Mouse (Mus musculus) G1E (cell line): ENCODE results near the gene 1700113H08Rik.

Experiments
- CTCF ChIP-seq: IDR thresholded peaks from 2 replicates; pipeline ENCODE4 v1.5.1; 2012; ENCODE audit warnings: low read depth, low read length, inconsistent platforms, mixed read lengths
- GATA1 ChIP-seq: IDR thresholded peaks from 2 replicates; pipeline ENCODE4 v1.6.1; 2012; ENCODE audit warnings: borderline replicate concordance, low read length, inconsistent platforms, mixed read lengths
- TAL1 ChIP-seq: conservative IDR thresholded peaks from 2 replicates; pipeline ENCODE4 v1.6.1; 2012; ENCODE audit warnings: low read depth, low read length, inconsistent platforms, mixed read lengths

DNA sequence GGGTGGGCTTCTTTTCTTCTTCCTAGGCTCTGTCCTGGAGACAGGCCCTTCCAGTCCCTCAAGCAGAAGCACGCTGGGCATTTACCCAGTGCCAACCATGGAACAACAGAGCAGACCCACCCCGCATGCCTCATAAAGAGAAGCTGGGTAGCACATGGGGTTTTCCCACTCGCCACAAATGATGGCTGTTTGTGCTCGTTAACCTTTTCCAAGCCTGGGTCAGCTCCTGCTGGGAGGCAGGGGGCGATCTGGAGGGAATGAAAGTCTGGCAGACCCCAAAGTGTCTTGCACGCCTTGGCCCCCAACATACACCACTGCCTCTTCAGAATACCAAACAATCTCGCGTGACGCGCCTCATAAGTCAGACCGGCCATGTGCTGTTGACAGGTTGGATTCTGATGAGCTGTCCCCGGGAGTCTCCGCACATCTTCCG is 21.6 kb upstream of the 1700113H08Rik start:
- no peak for TF ChIP-seq CTCF
- no peak for TF ChIP-seq TAL1
- TF ChIP-seq GATA1, result no peak
